Mouse (Mus musculus): Measurements from ENCODE around the gene Srrm4. TPM values are rescaled to one million over a fixed set of nuclear protein-coding genes. Genes with fewer than 3 reads are reported as not detected.

Srrm4 gene
- total and polyA plus RNA-seq, 2 experiments from 2014 or later = 0.93 to 1.1 TPM

GRCm38 (mm10) chr5:116400042-116400730 is 191.4 kb downstream of the Srrm4 start:
- 70% methylated on average over 8 of the region's 8 CpGs for WGBS
- H3K27me3 ChIP-seq (ENCODE audit: control insufficient read depth, insufficient read depth, low read length) = no peaks in the 10 kb centered on the region
- H3K4me3 ChIP-seq (ENCODE audit: low read depth, low read length) = no peak overlapping the region
- H3K9me3 ChIP-seq (replicated peaks; ENCODE audit: control insufficient read depth, low read length) = no peaks in the 10 kb centered on the region
- H3K4me1 ChIP-seq (ENCODE audit: control insufficient read depth, insufficient read depth) = no peaks in the 10 kb centered on the region
- no peak overlapping the region for H3K4me2 ChIP-seq (ENCODE audit: low read depth, low read length)
- H3K27ac ChIP-seq (ENCODE audit: low read depth) = no peak overlapping the region
- DNase-seq (ENCODE audit: low spot score) = no peak
- TF ChIP-seq EP300 (IDR thresholded peaks at IDR 0.05; ENCODE audit: low read depth) = no peak
- no peak for TF ChIP-seq CTCF (IDR thresholded peaks at IDR 0.05; ENCODE audit: low read depth)
- no peak overlapping the region for H3K9ac ChIP-seq (replicated peaks; ENCODE audit: low read depth, low read length)
- H3K36me3 ChIP-seq (replicated peaks; ENCODE audit: control insufficient read depth, insufficient read depth, low read length) = no peaks in the 10 kb centered on the region
- ATAC-seq (ENCODE audit: insufficient read depth, low read depth) = no peak

DNA sequence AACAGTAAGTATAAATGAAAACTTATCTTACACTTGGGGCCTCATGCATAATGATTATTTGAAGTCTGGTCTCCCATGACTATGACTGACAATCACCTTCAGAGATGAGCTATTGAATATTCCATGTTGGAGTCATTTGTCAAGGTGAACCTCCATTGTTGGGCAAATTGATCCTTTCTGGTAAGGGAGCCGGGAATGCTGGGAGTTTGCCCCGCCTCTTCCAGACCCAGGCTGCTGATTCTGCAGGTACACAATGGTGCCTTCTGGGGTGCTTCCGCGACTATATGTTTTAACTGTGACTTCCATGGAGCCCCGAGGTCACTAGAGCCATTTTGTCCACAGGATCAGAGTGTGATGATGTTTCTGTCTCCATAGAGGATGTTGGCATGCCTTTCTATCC is 195.5 kb downstream of the Srrm4 start:
- no peak overlapping the region for H3K4me2 ChIP-seq (ENCODE audit: low read depth, low read length)
- H3K4me3 ChIP-seq (ENCODE audit: low read depth, low read length) = no peak overlapping the region
- DNase-seq (ENCODE audit: low spot score) = no peak
- H3K27ac ChIP-seq (ENCODE audit: low read depth) = no peak overlapping the region
- no peaks in the 10 kb centered on the region for H3K27me3 ChIP-seq (ENCODE audit: control insufficient read depth, insufficient read depth, low read length)
- no peaks in the 10 kb centered on the region for H3K4me1 ChIP-seq (ENCODE audit: control insufficient read depth, insufficient read depth)
- no peak for TF ChIP-seq CTCF (IDR thresholded peaks at IDR 0.05; ENCODE audit: low read depth)
- TF ChIP-seq EP300 (IDR thresholded peaks at IDR 0.05; ENCODE audit: low read depth) = no peak
- no peaks in the 10 kb centered on the region for H3K36me3 ChIP-seq (replicated peaks; ENCODE audit: control insufficient read depth, insufficient read depth, low read length)
- no peak for ATAC-seq (ENCODE audit: insufficient read depth, low read depth)
- WGBS = 83% methylated on average over 5 of the region's 5 CpGs
- no peaks in the 10 kb centered on the region for H3K9me3 ChIP-seq (replicated peaks; ENCODE audit: control insufficient read depth, low read length)
- H3K9ac ChIP-seq (replicated peaks; ENCODE audit: low read depth, low read length) = no peak overlapping the region

GRCm38 (mm10) chr5:116392603-116393002 is 199.0 kb downstream of the Srrm4 start:
- no peaks in the 10 kb centered on the region for H3K36me3 ChIP-seq (replicated peaks; ENCODE audit: control insufficient read depth, insufficient read depth, low read length)
- H3K9me3 ChIP-seq (replicated peaks; ENCODE audit: control insufficient read depth, low read length) = no peaks in the 10 kb centered on the region
- WGBS = 54% methylated on average over 9 of the region's 9 CpGs
- ATAC-seq (ENCODE audit: insufficient read depth, low read depth) = no peak
- TF ChIP-seq CTCF (IDR thresholded peaks at IDR 0.05; ENCODE audit: low read depth) (no peak), EP300 (IDR thresholded peaks at IDR 0.05; ENCODE audit: low read depth) (no peak)
- no peak overlapping the region for H3K9ac ChIP-seq (replicated peaks; ENCODE audit: low read depth, low read length)
- H3K27me3 ChIP-seq (ENCODE audit: control insufficient read depth, insufficient read depth, low read length) = no peaks in the 10 kb centered on the region
- no peak overlapping the region for H3K4me2 ChIP-seq (ENCODE audit: low read depth, low read length)
- DNase-seq (ENCODE audit: low spot score) = no peak
- H3K27ac ChIP-seq (ENCODE audit: low read depth) = no peak overlapping the region
- H3K4me3 ChIP-seq (ENCODE audit: low read depth, low read length) = no peak overlapping the region
- no peaks in the 10 kb centered on the region; the same call in 1 of the 2 replicates for H3K4me1 ChIP-seq (ENCODE audit: control insufficient read depth, insufficient read depth)

GRCm38 (mm10) chr5:116389856-116390542 is 201.6 kb downstream of the Srrm4 start:
- ATAC-seq (ENCODE audit: insufficient read depth, low read depth) (peak; percentile 82), DNase-seq (ENCODE audit: low spot score) (peak; percentile 63)
- Histone ChIP-seq H3K36me3 (replicated peaks; ENCODE audit: control insufficient read depth, insufficient read depth, low read length) (no peaks in the 10 kb centered on the region), H3K9ac (replicated peaks; ENCODE audit: low read depth, low read length) (0 out of 2 replicates have a peak overlapping the region, but pooled peaks have one; percentile 24), H3K4me2 (ENCODE audit: low read depth, low read length) (0 out of 2 replicates have a peak overlapping the region, but pooled peaks have one; percentile 3), H3K9me3 (replicated peaks; ENCODE audit: control insufficient read depth, low read length) (no peaks in the 10 kb centered on the region), H3K27me3 (ENCODE audit: control insufficient read depth, insufficient read depth, low read length) (no peaks in the 10 kb centered on the region), H3K4me3 (ENCODE audit: low read depth, low read length) (no peak overlapping the region), H3K27ac (ENCODE audit: low read depth) (no peak overlapping the region), H3K4me1 (ENCODE audit: control insufficient read depth, insufficient read depth) (no peaks in the 10 kb centered on the region; the same call in 1 of the 2 replicates)
- TF ChIP-seq EP300 (IDR thresholded peaks at IDR 0.05; ENCODE audit: low read depth) = no peak
- no peak for TF ChIP-seq CTCF (IDR thresholded peaks at IDR 0.05; ENCODE audit: low read depth)
- WGBS = 27% methylated on average over 15 of the region's 15 CpGs

- WGBS = 60% methylated on average over 4 of the region's 4 CpGs
- Histone ChIP-seq H3K4me2 (ENCODE audit: low read depth, low read length) (no peak overlapping the region), H3K9me3 (replicated peaks; ENCODE audit: control insufficient read depth, low read length) (no peaks in the 10 kb centered on the region), H3K4me3 (ENCODE audit: low read depth, low read length) (no peak overlapping the region), H3K9ac (replicated peaks; ENCODE audit: low read depth, low read length) (no peak overlapping the region), H3K4me1 (ENCODE audit: control insufficient read depth, insufficient read depth) (no peaks in the 10 kb centered on the region; the same call in 1 of the 2 replicates), H3K27me3 (ENCODE audit: control insufficient read depth, insufficient read depth, low read length) (no peaks in the 10 kb centered on the region), H3K27ac (ENCODE audit: low read depth) (no peak overlapping the region), H3K36me3 (replicated peaks; ENCODE audit: control insufficient read depth, insufficient read depth, low read length) (no peaks in the 10 kb centered on the region)
- DNase-seq (ENCODE audit: low spot score) (no peak), ATAC-seq (ENCODE audit: insufficient read depth, low read depth) (no peak)
- TF ChIP-seq CTCF (IDR thresholded peaks at IDR 0.05; ENCODE audit: low read depth) (no peak), EP300 (IDR thresholded peaks at IDR 0.05; ENCODE audit: low read depth) (no peak)
Observed at GRCm38 (mm10) chr5:116389321-116389720, 202.3 kb downstream of the Srrm4 start.

Other genes with a start within 250 kb of the Srrm4 start
- gene Hspb8, start 169.0 kb downstream of the Srrm4 start, total RNA-seq (2014; rRNA removed; ENCODE audit: low replicate concordance) = 102 and 111 TPM in 2 replicates
- gene Hspb8, start 169.0 kb downstream of the Srrm4 start, polyA plus RNA-seq (2015; fragmentation: Nextera tagmentation; extraction: Ambion mirVana) = 26.9 and 30.3 TPM in 2 replicates

Data from heart, postnatal 0 days (tissue).